Mouse (Mus musculus): ENCODE results near the gene Lman1l. TPM values are rescaled to one million over a fixed set of nuclear protein-coding genes. Genes with fewer than 3 reads are reported as not detected.

Gene Lman1l
- not detected in 2 replicates for polyA plus RNA-seq (2014; fragmentation: Nextera tagmentation; extraction: Ambion mirVana)

- Histone ChIP-seq H3K36me3 (ENCODE audit: control insufficient read depth, insufficient read depth, low read length) (peaks cover 13% of the 10 kb centered on the region; the same call in 1 of the 2 replicates), H3K9me3 (ENCODE audit: control insufficient read depth, low read depth, low read length) (no peaks in the 10 kb centered on the region), H3K4me1 (ENCODE audit: control insufficient read depth, insufficient read depth, low read length) (no peaks in the 10 kb centered on the region), H3K9ac (replicated peaks; ENCODE audit: low read depth, low read length) (no peak within 1 kb of the TSS), H3K27ac (ENCODE audit: low read length) (no peak within 1 kb of the TSS), H3K27me3 (ENCODE audit: control insufficient read depth, insufficient read depth, low read length) (no peaks in the 10 kb centered on the region), H3K4me2 (replicated peaks; ENCODE audit: low read depth, low read length) (no peak within 1 kb of the TSS), H3K4me3 (ENCODE audit: low read depth, low read length) (no peak within 1 kb of the TSS)
- ATAC-seq (ENCODE audit: insufficient number of reproducible peaks, insufficient read depth, low FRiP score, low read depth): no peak
- WGBS: 91% methylated on average over 5 of the region's 5 CpGs
Observed at GRCm38 (mm10) chr9:57620674-57621073, at the start of gene Lman1l. TSS of gene Lman1l (minus strand) at chr9:57620774.

GRCm38 (mm10) chr9:57669566-57669965, 49.0 kb upstream of the Lman1l start:
- ATAC-seq (ENCODE audit: insufficient number of reproducible peaks, insufficient read depth, low FRiP score, low read depth): no peak

GRCm38 (mm10) chr9:57668277-57668676, 47.7 kb upstream of the Lman1l start:
- no peaks in the 10 kb centered on the region for H3K36me3 ChIP-seq (ENCODE audit: control insufficient read depth, insufficient read depth, low read length)
- no peak overlapping the region for H3K27ac ChIP-seq (ENCODE audit: low read length)
- ATAC-seq (ENCODE audit: insufficient number of reproducible peaks, insufficient read depth, low FRiP score, low read depth): no peak
- H3K4me3 ChIP-seq (ENCODE audit: low read depth, low read length): no peak overlapping the region
- no peaks in the 10 kb centered on the region for H3K27me3 ChIP-seq (ENCODE audit: control insufficient read depth, insufficient read depth, low read length)
- 19% methylated on average over 1 of the region's 1 CpGs for WGBS
- no peak overlapping the region for H3K9ac ChIP-seq (replicated peaks; ENCODE audit: low read depth, low read length)
- H3K4me1 ChIP-seq (ENCODE audit: control insufficient read depth, insufficient read depth, low read length): no peaks in the 10 kb centered on the region
- no peaks in the 10 kb centered on the region for H3K9me3 ChIP-seq (ENCODE audit: control insufficient read depth, low read depth, low read length)
- no peak overlapping the region for H3K4me2 ChIP-seq (replicated peaks; ENCODE audit: low read depth, low read length)

More at GRCm38 (mm10) chr9:57669566-57669965, 49.0 kb upstream of the Lman1l start:
- H3K4me3 ChIP-seq (ENCODE audit: low read depth, low read length): no peak overlapping the region
- no peaks in the 10 kb centered on the region for H3K9me3 ChIP-seq (ENCODE audit: control insufficient read depth, low read depth, low read length)
- H3K27me3 ChIP-seq (ENCODE audit: control insufficient read depth, insufficient read depth, low read length): no peaks in the 10 kb centered on the region
- H3K4me1 ChIP-seq (ENCODE audit: control insufficient read depth, insufficient read depth, low read length): no peaks in the 10 kb centered on the region
- no peaks in the 10 kb centered on the region for H3K36me3 ChIP-seq (ENCODE audit: control insufficient read depth, insufficient read depth, low read length)
- WGBS: 82% methylated on average over 3 of the region's 3 CpGs
- no peak overlapping the region for H3K9ac ChIP-seq (replicated peaks; ENCODE audit: low read depth, low read length)
- H3K27ac ChIP-seq (ENCODE audit: low read length): no peak overlapping the region
- no peak overlapping the region for H3K4me2 ChIP-seq (replicated peaks; ENCODE audit: low read depth, low read length)

- Histone ChIP-seq H3K9ac (replicated peaks; ENCODE audit: low read depth, low read length) (no peak overlapping the region), H3K4me2 (replicated peaks; ENCODE audit: low read depth, low read length) (no peak overlapping the region), H3K4me1 (ENCODE audit: control insufficient read depth, insufficient read depth, low read length) (no peaks in the 10 kb centered on the region), H3K27ac (ENCODE audit: low read length) (no peak overlapping the region), H3K9me3 (ENCODE audit: control insufficient read depth, low read depth, low read length) (no peaks in the 10 kb centered on the region), H3K36me3 (ENCODE audit: control insufficient read depth, insufficient read depth, low read length) (no peaks in the 10 kb centered on the region), H3K4me3 (ENCODE audit: low read depth, low read length) (no peak overlapping the region), H3K27me3 (ENCODE audit: control insufficient read depth, insufficient read depth, low read length) (no peaks in the 10 kb centered on the region)
- no peak for ATAC-seq (ENCODE audit: insufficient number of reproducible peaks, insufficient read depth, low FRiP score, low read depth)
- 62% methylated on average over 11 of the region's 11 CpGs for WGBS
Observed at GRCm38 (mm10) chr9:57667817-57668216, 47.2 kb upstream of the Lman1l start.

GRCm38 (mm10) chr9:57667136-57667535, 46.6 kb upstream of the Lman1l start:
- no peak overlapping the region for H3K27ac ChIP-seq (ENCODE audit: low read length)
- no peak overlapping the region for H3K9ac ChIP-seq (replicated peaks; ENCODE audit: low read depth, low read length)
- no peak for ATAC-seq (ENCODE audit: insufficient number of reproducible peaks, insufficient read depth, low FRiP score, low read depth)
- no peaks in the 10 kb centered on the region for H3K9me3 ChIP-seq (ENCODE audit: control insufficient read depth, low read depth, low read length)
- WGBS: 76% methylated on average over 3 of the region's 3 CpGs
- H3K4me2 ChIP-seq (replicated peaks; ENCODE audit: low read depth, low read length): no peak overlapping the region
- H3K27me3 ChIP-seq (ENCODE audit: control insufficient read depth, insufficient read depth, low read length): no peaks in the 10 kb centered on the region
- H3K4me1 ChIP-seq (ENCODE audit: control insufficient read depth, insufficient read depth, low read length): no peaks in the 10 kb centered on the region
- H3K4me3 ChIP-seq (ENCODE audit: low read depth, low read length): no peak overlapping the region
- no peaks in the 10 kb centered on the region for H3K36me3 ChIP-seq (ENCODE audit: control insufficient read depth, insufficient read depth, low read length)

GRCm38 (mm10) chr9:57666536-57666935, 46.0 kb upstream of the Lman1l start:
- 78% methylated on average over 8 of the region's 8 CpGs for WGBS
- Histone ChIP-seq H3K4me2 (replicated peaks; ENCODE audit: low read depth, low read length) (no peak overlapping the region), H3K4me1 (ENCODE audit: control insufficient read depth, insufficient read depth, low read length) (no peaks in the 10 kb centered on the region), H3K27ac (ENCODE audit: low read length) (no peak overlapping the region), H3K9ac (replicated peaks; ENCODE audit: low read depth, low read length) (no peak overlapping the region), H3K36me3 (ENCODE audit: control insufficient read depth, insufficient read depth, low read length) (no peaks in the 10 kb centered on the region), H3K27me3 (ENCODE audit: control insufficient read depth, insufficient read depth, low read length) (no peaks in the 10 kb centered on the region), H3K4me3 (ENCODE audit: low read depth, low read length) (no peak overlapping the region), H3K9me3 (ENCODE audit: control insufficient read depth, low read depth, low read length) (no peaks in the 10 kb centered on the region)
- no peak for ATAC-seq (ENCODE audit: insufficient number of reproducible peaks, insufficient read depth, low FRiP score, low read depth)

GRCm38 (mm10) chr9:57664616-57665015, 44.0 kb upstream of the Lman1l start:
- Histone ChIP-seq H3K9me3 (ENCODE audit: control insufficient read depth, low read depth, low read length) (no peaks in the 10 kb centered on the region), H3K9ac (replicated peaks; ENCODE audit: low read depth, low read length) (no peak overlapping the region), H3K4me3 (ENCODE audit: low read depth, low read length) (no peak overlapping the region), H3K4me2 (replicated peaks; ENCODE audit: low read depth, low read length) (no peak overlapping the region), H3K27ac (ENCODE audit: low read length) (no peak overlapping the region), H3K4me1 (ENCODE audit: control insufficient read depth, insufficient read depth, low read length) (no peaks in the 10 kb centered on the region), H3K36me3 (ENCODE audit: control insufficient read depth, insufficient read depth, low read length) (no peaks in the 10 kb centered on the region), H3K27me3 (ENCODE audit: control insufficient read depth, insufficient read depth, low read length) (no peaks in the 10 kb centered on the region)
- 38% methylated on average over 7 of the region's 7 CpGs for WGBS
- ATAC-seq (ENCODE audit: insufficient number of reproducible peaks, insufficient read depth, low FRiP score, low read depth): no peak

- no peaks in the 10 kb centered on the region for H3K27me3 ChIP-seq (ENCODE audit: control insufficient read depth, insufficient read depth, low read length)
- no peak for ATAC-seq (ENCODE audit: insufficient number of reproducible peaks, insufficient read depth, low FRiP score, low read depth)
- no peak overlapping the region for H3K27ac ChIP-seq (ENCODE audit: low read length)
- no peaks in the 10 kb centered on the region for H3K4me1 ChIP-seq (ENCODE audit: control insufficient read depth, insufficient read depth, low read length)
- 59% methylated on average over 3 of the region's 3 CpGs for WGBS
- no peaks in the 10 kb centered on the region for H3K9me3 ChIP-seq (ENCODE audit: control insufficient read depth, low read depth, low read length)
- H3K4me2 ChIP-seq (replicated peaks; ENCODE audit: low read depth, low read length): no peak overlapping the region
- H3K4me3 ChIP-seq (ENCODE audit: low read depth, low read length): no peak overlapping the region
- no peak overlapping the region for H3K9ac ChIP-seq (replicated peaks; ENCODE audit: low read depth, low read length)
- H3K36me3 ChIP-seq (ENCODE audit: control insufficient read depth, insufficient read depth, low read length): no peaks in the 10 kb centered on the region
Observed at GRCm38 (mm10) chr9:57661552-57661951, 41.0 kb upstream of the Lman1l start.

GRCm38 (mm10) chr9:57660501-57660900, 39.9 kb upstream of the Lman1l start:
- no peaks in the 10 kb centered on the region for H3K27me3 ChIP-seq (ENCODE audit: control insufficient read depth, insufficient read depth, low read length)
- H3K4me1 ChIP-seq (ENCODE audit: control insufficient read depth, insufficient read depth, low read length): no peaks in the 10 kb centered on the region
- no peak overlapping the region for H3K9ac ChIP-seq (replicated peaks; ENCODE audit: low read depth, low read length)
- no peaks in the 10 kb centered on the region for H3K9me3 ChIP-seq (ENCODE audit: control insufficient read depth, low read depth, low read length)
- H3K36me3 ChIP-seq (ENCODE audit: control insufficient read depth, insufficient read depth, low read length): no peaks in the 10 kb centered on the region
- no peak overlapping the region for H3K27ac ChIP-seq (ENCODE audit: low read length)
- H3K4me2 ChIP-seq (replicated peaks; ENCODE audit: low read depth, low read length): no peak overlapping the region
- no peak overlapping the region for H3K4me3 ChIP-seq (ENCODE audit: low read depth, low read length)
- WGBS: 72% methylated on average over 6 of the region's 6 CpGs
- no peak for ATAC-seq (ENCODE audit: insufficient number of reproducible peaks, insufficient read depth, low FRiP score, low read depth)
